Mouse (Mus musculus) G1E (cell line): ENCODE data around the gene Lemd1. TPM values are rescaled to one million over a fixed set of nuclear protein-coding genes. Genes with fewer than 3 reads are reported as not detected.
A peak's percentile ranks its signal among the peaks of the same experiment; 100 is the strongest.

ENCODE experiments used
- ATAC-seq: 2 replicates; pipeline ENCODE4 v1.8.0; 2016; ENCODE audit warnings: mild to moderate bottlenecking; ENCODE audit not compliant: insufficient number of reproducible peaks, poor library complexity, low FRiP score, severe bottlenecking; ENCODE audit errors: extremely low read depth
- DNase-seq: peaks from one replicate; pipeline ENCODE4 v3.0.0; 2012; ENCODE audit warnings: low spot score
- H3K27me3 ChIP-seq: 2 replicates; pipeline ENCODE4 v1.6.1; 2012; ENCODE audit warnings: mild to moderate bottlenecking, low read length, inconsistent platforms; ENCODE audit not compliant: insufficient read depth
- H3K36me3 ChIP-seq: replicated peaks from 2 replicates; pipeline ENCODE3; 2012; ENCODE audit warnings: mild to moderate bottlenecking, inconsistent platforms
- H3K4me1 ChIP-seq: 2 replicates; pipeline ENCODE4 v1.6.1; 2012; ENCODE audit warnings: low read depth, low read length, inconsistent platforms, mixed read lengths; ENCODE audit not compliant: insufficient read depth
- H3K4me3 ChIP-seq: 2 replicates; pipeline ENCODE4 v1.5.1; 2012; ENCODE audit warnings: low read depth, mild to moderate bottlenecking, inconsistent platforms, low read length, moderate library complexity, mixed read lengths
- H3K9me3 ChIP-seq: replicated peaks from 2 replicates; pipeline ENCODE4 v1.6.1; 2012; ENCODE audit warnings: inconsistent platforms
- CTCF ChIP-seq: IDR thresholded peaks from 2 replicates; pipeline ENCODE4 v1.5.1; 2012; ENCODE audit warnings: low read depth, low read length, inconsistent platforms, mixed read lengths
- GATA1 ChIP-seq: IDR thresholded peaks from 2 replicates; pipeline ENCODE4 v1.6.1; 2012; ENCODE audit warnings: borderline replicate concordance, low read length, inconsistent platforms, mixed read lengths
- GATA2 ChIP-seq: IDR thresholded peaks from 2 replicates; pipeline ENCODE4 v1.6.1; 2012; ENCODE audit warnings: low read depth, low read length, inconsistent platforms, borderline replicate concordance
- POLR2AphosphoS5 ChIP-seq: IDR thresholded peaks from 2 replicates; pipeline ENCODE4 v1.6.1; 2012; ENCODE audit warnings: low read depth, low read length, inconsistent platforms; ENCODE audit not compliant: insufficient replicate concordance
- TAL1 ChIP-seq: conservative IDR thresholded peaks from 2 replicates; pipeline ENCODE4 v1.6.1; 2012; ENCODE audit warnings: low read depth, low read length, inconsistent platforms, mixed read lengths
- polyA plus RNA-seq: library from polyadenylated mRNA; stranded (reverse); fragments of >175 nt; gene quantifications from 2 replicates; pipeline ENCODE4 v1.2.3, GENCODE M21; 2012
- total RNA-seq, 2 experiments: library from RNA; stranded (forward) in 1 of 2; stranded (reverse) in 1 of 2; fragments of 200-1000 nt in 1 of 2; fragments of >200 nt in 1 of 2; fragmentation: Nextera tagmentation in 1 of 2; gene quantifications; 2 replicates each; pipeline ENCODE4 v1.2.3; 2014 to 2017

Lemd1 gene
- total and polyA plus RNA-seq, 3 experiments, result 0.44 TPM; not detected in 2

DNA sequence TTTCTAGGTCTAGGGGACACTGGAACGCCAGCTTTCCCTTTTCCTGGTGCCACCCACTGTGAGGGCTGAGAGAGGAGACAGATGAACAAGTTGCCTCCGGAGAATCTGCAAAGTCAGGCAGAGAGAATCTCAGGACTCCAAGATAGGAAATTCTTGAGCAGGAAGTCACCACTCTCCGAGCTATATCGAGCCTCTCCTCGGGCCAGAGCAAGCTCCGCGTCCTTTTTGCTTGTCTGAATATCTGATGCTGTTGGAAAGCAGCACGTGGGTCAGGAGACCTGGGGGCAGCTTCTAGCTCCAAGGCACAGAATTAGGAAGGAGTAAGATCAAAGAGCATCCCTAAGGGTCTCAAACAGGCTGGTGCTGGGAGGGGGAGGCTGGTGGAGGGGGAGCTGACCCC is 37.5 kb upstream of the Lemd1 start:
- Histone ChIP-seq H3K4me1 (peaks cover 9% of the 10 kb centered on the region), H3K36me3 (no peaks in the 10 kb centered on the region), H3K27me3 (peaks cover 35% of the 10 kb centered on the region), H3K4me3 (no peak overlapping the region), H3K9me3 (no peaks in the 10 kb centered on the region)
- no peak for TF ChIP-seq POLR2AphosphoS5
- TF ChIP-seq CTCF, result no peak
- TF ChIP-seq TAL1, result no peak
- no peak for TF ChIP-seq GATA1
- no peak for TF ChIP-seq GATA2
- no peak for ATAC-seq
- DNase-seq, result no peak

GRCm38 (mm10) chr1:132155737-132156136 is 35.5 kb upstream of the Lemd1 start:
- DNase-seq (peak; percentile 81), ATAC-seq (peak; percentile 40)

GRCm38 (mm10) chr1:132157016-132157781 is 34.0 kb upstream of the Lemd1 start:
- no peak overlapping the region for H3K4me3 ChIP-seq
- DNase-seq (peak; percentile 56), ATAC-seq (no peak; the same call in 1 of the 2 replicates)
- H3K4me1 ChIP-seq, result peaks cover 9% of the 10 kb centered on the region
- TF ChIP-seq CTCF, result peak; percentile 99
- TF ChIP-seq TAL1, result no peak
- H3K27me3 ChIP-seq, result peaks cover 41% of the 10 kb centered on the region
- no peaks in the 10 kb centered on the region for H3K36me3 ChIP-seq
- no peaks in the 10 kb centered on the region for H3K9me3 ChIP-seq

More at GRCm38 (mm10) chr1:132155737-132156136, 35.5 kb upstream of the Lemd1 start:
- Histone ChIP-seq H3K36me3 (no peaks in the 10 kb centered on the region), H3K27me3 (peaks cover 45% of the 10 kb centered on the region), H3K9me3 (no peaks in the 10 kb centered on the region), H3K4me3 (no peak overlapping the region), H3K4me1 (peaks cover 9% of the 10 kb centered on the region)
- peak; percentile 88 for TF ChIP-seq CTCF
- TF ChIP-seq GATA2, result no peak

- Histone ChIP-seq H3K27me3 (peaks cover 41% of the 10 kb centered on the region), H3K9me3 (no peaks in the 10 kb centered on the region)
Observed at GRCm38 (mm10) chr1:132157808-132158207, 33.4 kb upstream of the Lemd1 start.

DNA sequence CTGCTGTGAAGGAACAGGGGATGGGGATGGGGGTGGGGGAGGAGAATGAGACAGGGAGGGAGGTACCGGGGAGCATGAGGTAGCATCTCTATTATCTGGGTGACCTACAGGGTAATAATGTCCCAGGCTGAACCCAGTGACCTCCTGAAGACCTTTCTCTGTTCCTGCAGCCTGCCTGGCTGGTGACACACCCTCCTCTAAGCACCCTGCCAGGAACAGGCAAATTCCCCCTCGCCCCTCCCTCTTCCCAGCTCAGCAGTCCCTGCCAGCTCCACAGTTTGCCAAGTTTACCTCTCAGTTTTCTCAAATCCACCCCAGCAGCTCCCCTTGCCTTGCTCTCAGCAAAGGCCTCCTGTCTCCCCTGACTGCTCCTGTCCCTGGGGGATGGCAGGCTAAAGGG is 32.5 kb upstream of the Lemd1 start:
- H3K27me3 ChIP-seq, result peaks cover 49% of the 10 kb centered on the region
- ATAC-seq (no peak), DNase-seq (no peak)

More at GRCm38 (mm10) chr1:132157808-132158207, 33.4 kb upstream of the Lemd1 start:
- Histone ChIP-seq H3K4me1 (peaks cover 9% of the 10 kb centered on the region), H3K4me3 (no peak overlapping the region), H3K36me3 (no peaks in the 10 kb centered on the region)
- ATAC-seq (no peak), DNase-seq (no peak)
- TF ChIP-seq TAL1 (no peak), GATA1 (no peak), CTCF (no peak), GATA2 (no peak), POLR2AphosphoS5 (no peak)

GRCm38 (mm10) chr1:132159681-132160080 is 31.6 kb upstream of the Lemd1 start:
- TF ChIP-seq TAL1, result no peak
- TF ChIP-seq CTCF, result no peak
- TF ChIP-seq GATA1, result no peak
- Histone ChIP-seq H3K36me3 (no peaks in the 10 kb centered on the region), H3K9me3 (no peaks in the 10 kb centered on the region), H3K27me3 (peaks cover 57% of the 10 kb centered on the region), H3K4me1 (peaks cover 9% of the 10 kb centered on the region), H3K4me3 (no peak overlapping the region)
- no peak for DNase-seq
- no peak for ATAC-seq

More for the DNA sequence above, 32.5 kb upstream of the Lemd1 start:
- no peak overlapping the region for H3K4me3 ChIP-seq
- no peaks in the 10 kb centered on the region for H3K36me3 ChIP-seq
- TF ChIP-seq GATA2, result no peak
- no peak for TF ChIP-seq POLR2AphosphoS5
- no peak for TF ChIP-seq TAL1
- TF ChIP-seq GATA1, result no peak
- TF ChIP-seq CTCF, result no peak
- peaks cover 9% of the 10 kb centered on the region for H3K4me1 ChIP-seq
- no peaks in the 10 kb centered on the region for H3K9me3 ChIP-seq
